Mouse (Mus musculus): ENCODE data around the gene Foxn3. TPM values are rescaled to one million over a fixed set of nuclear protein-coding genes. Genes with fewer than 3 reads are reported as not detected.

The Foxn3 gene
- polyA plus RNA-seq, 1 experiment from 2014 or later = 54.0 TPM

DNA sequence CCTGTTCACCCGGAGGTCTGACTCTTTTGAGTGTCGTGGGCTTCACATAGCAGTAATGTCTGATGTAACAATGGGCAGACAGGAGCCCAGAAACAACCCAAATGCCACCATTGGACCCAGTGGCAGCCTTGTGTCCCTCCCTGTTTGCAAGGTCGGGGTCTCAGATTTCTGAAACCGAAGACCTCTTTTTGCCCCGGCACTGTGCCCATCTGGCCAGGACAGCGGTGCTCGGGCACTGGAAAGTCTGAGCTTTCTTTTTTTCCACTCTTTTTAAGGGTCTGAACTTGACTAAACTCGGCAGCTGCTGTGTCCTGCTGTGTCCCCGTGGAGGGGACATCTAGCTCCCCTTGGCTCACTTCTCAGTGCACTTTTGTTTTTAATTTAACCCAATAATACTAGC lies 109.0 kb downstream of the Foxn3 start:
- Histone ChIP-seq H3K27me3 (ENCODE audit: insufficient read depth, low read length) (no peaks in the 10 kb centered on the region), H3K27ac (no peak overlapping the region), H3K4me2 (ENCODE audit: low read length) (no peak overlapping the region), H3K4me3 (replicated peaks; ENCODE audit: low read depth, low read length) (no peak overlapping the region), H3K9me3 (replicated peaks; ENCODE audit: low read length) (no peaks in the 10 kb centered on the region), H3K9ac (ENCODE audit: low read depth, low read length) (no peak overlapping the region), H3K4me1 (replicated peaks; ENCODE audit: insufficient read depth, low read length) (no peaks in the 10 kb centered on the region), H3K36me3 (ENCODE audit: insufficient read depth, low read length) (no peaks in the 10 kb centered on the region)
- WGBS = 32% methylated on average over 9 of the region's 9 CpGs
- DNase-seq (ENCODE audit: low spot score) (peak; percentile 45), ATAC-seq (replicated peaks; ENCODE audit: low FRiP score, low read depth) (no peak; the same call in 1 of the 2 replicates)
- TF ChIP-seq CTCF (IDR thresholded peaks at IDR 0.05; ENCODE audit: low read depth) = no peak

GRCm38 (mm10) chr12:99453797-99454196 lies 109.6 kb downstream of the Foxn3 start:
- H3K36me3 ChIP-seq (ENCODE audit: insufficient read depth, low read length) = no peaks in the 10 kb centered on the region
- no peak for TF ChIP-seq CTCF (IDR thresholded peaks at IDR 0.05; ENCODE audit: low read depth)

GRCm38 (mm10) chr12:99450076-99450475 lies 113.3 kb downstream of the Foxn3 start:
- WGBS = 94% methylated on average over 6 of the region's 6 CpGs
- peaks cover 2% of the 10 kb centered on the region; the same call in 1 of the 2 replicates for H3K4me1 ChIP-seq (replicated peaks; ENCODE audit: insufficient read depth, low read length)
- no peak overlapping the region for H3K4me2 ChIP-seq (ENCODE audit: low read length)
- H3K9ac ChIP-seq (ENCODE audit: low read depth, low read length) = no peak overlapping the region
- no peak for ATAC-seq (replicated peaks; ENCODE audit: low FRiP score, low read depth)
- no peaks in the 10 kb centered on the region for H3K36me3 ChIP-seq (ENCODE audit: insufficient read depth, low read length)
- H3K4me3 ChIP-seq (replicated peaks; ENCODE audit: low read depth, low read length) = no peak overlapping the region
- no peak for TF ChIP-seq CTCF (IDR thresholded peaks at IDR 0.05; ENCODE audit: low read depth)
- no peak overlapping the region for H3K27ac ChIP-seq
- no peaks in the 10 kb centered on the region for H3K27me3 ChIP-seq (ENCODE audit: insufficient read depth, low read length)
- H3K9me3 ChIP-seq (replicated peaks; ENCODE audit: low read length) = no peaks in the 10 kb centered on the region
- DNase-seq (ENCODE audit: low spot score) = no peak

More at GRCm38 (mm10) chr12:99453797-99454196, 109.6 kb downstream of the Foxn3 start:
- H3K27me3 ChIP-seq (ENCODE audit: insufficient read depth, low read length) = no peaks in the 10 kb centered on the region
- DNase-seq (ENCODE audit: low spot score) (peak; percentile 9), ATAC-seq (replicated peaks; ENCODE audit: low FRiP score, low read depth) (no peak)
- no peak overlapping the region for H3K9ac ChIP-seq (ENCODE audit: low read depth, low read length)
- H3K4me2 ChIP-seq (ENCODE audit: low read length) = no peak overlapping the region
- H3K4me1 ChIP-seq (replicated peaks; ENCODE audit: insufficient read depth, low read length) = no peaks in the 10 kb centered on the region
- H3K9me3 ChIP-seq (replicated peaks; ENCODE audit: low read length) = no peaks in the 10 kb centered on the region
- WGBS = 32% methylated on average over 4 of the region's 4 CpGs
- no peak overlapping the region for H3K27ac ChIP-seq
- H3K4me3 ChIP-seq (replicated peaks; ENCODE audit: low read depth, low read length) = no peak overlapping the region

DNA sequence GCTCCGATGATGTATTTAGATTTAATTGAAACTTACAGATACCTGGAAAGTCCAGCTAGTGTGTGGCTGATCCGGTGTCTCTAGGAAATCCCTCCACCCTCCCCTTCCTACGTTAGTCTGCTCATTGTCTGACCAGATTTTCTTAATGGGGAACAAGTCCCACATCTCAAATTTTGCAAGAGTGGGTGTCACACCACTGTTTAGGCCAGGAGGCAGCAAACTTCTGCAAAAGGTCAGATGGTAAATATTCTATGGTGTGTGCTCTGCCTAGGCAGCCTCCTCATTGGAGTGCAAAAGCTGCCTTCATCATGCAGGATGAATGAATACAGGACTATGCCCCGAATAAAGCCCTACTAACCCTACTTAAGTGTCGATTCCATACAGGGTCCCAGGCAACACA lies 115.6 kb downstream of the Foxn3 start:
- Histone ChIP-seq H3K27me3 (ENCODE audit: insufficient read depth, low read length) (no peaks in the 10 kb centered on the region), H3K9ac (ENCODE audit: low read depth, low read length) (no peak overlapping the region), H3K9me3 (replicated peaks; ENCODE audit: low read length) (no peaks in the 10 kb centered on the region), H3K4me1 (replicated peaks; ENCODE audit: insufficient read depth, low read length) (peaks cover 7% of the 10 kb centered on the region), H3K36me3 (ENCODE audit: insufficient read depth, low read length) (no peaks in the 10 kb centered on the region), H3K4me2 (ENCODE audit: low read length) (no peak overlapping the region), H3K4me3 (replicated peaks; ENCODE audit: low read depth, low read length) (no peak overlapping the region), H3K27ac (no peak overlapping the region)
- ATAC-seq (replicated peaks; ENCODE audit: low FRiP score, low read depth) = no peak
- DNase-seq (ENCODE audit: low spot score) = no peak
- TF ChIP-seq CTCF (IDR thresholded peaks at IDR 0.05; ENCODE audit: low read depth) = no peak
- WGBS = 83% methylated on average over 5 of the region's 5 CpGs

DNA sequence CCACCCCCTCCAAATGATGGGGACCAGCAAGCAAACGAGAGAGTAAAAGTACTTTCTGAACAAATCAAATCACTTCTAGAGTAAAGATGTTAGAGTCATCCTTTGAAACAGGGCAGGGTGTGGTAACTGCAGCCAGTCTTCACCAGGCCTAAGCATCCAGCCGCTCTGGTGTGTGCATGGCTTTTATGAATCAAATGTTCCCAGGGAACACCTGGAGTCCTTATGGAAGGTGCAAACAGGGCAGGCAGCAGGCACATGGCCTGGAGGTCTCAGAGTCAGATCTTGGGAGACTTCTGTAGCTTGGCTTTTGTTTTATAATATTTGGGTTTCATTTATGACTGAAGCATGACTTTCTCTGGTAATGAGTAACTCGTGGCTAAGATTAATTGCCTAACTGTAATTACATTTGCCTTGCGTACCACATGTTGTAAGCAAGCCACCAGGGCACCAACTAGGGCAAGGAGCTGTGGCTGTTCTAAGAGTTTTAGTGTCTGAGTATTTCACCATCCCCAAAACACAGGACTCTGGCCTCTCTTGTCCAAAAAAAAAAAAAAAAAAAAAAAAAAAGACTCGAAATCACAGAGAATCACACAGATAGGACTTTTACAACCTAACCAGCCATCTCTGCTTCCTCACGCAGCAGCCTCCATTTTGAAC lies 118.2 kb downstream of the Foxn3 start:
- no peak overlapping the region for H3K4me3 ChIP-seq (replicated peaks; ENCODE audit: low read depth, low read length)
- no peak for ATAC-seq (replicated peaks; ENCODE audit: low FRiP score, low read depth)
- no peaks in the 10 kb centered on the region for H3K27me3 ChIP-seq (ENCODE audit: insufficient read depth, low read length)
- H3K4me1 ChIP-seq (replicated peaks; ENCODE audit: insufficient read depth, low read length) = peaks cover 7% of the 10 kb centered on the region
- H3K9ac ChIP-seq (ENCODE audit: low read depth, low read length) = no peak overlapping the region
- no peaks in the 10 kb centered on the region for H3K9me3 ChIP-seq (replicated peaks; ENCODE audit: low read length)
- no peak for TF ChIP-seq CTCF (IDR thresholded peaks at IDR 0.05; ENCODE audit: low read depth)
- H3K27ac ChIP-seq = no peak overlapping the region
- DNase-seq (ENCODE audit: low spot score) = no peak
- H3K36me3 ChIP-seq (ENCODE audit: insufficient read depth, low read length) = no peaks in the 10 kb centered on the region
- 61% methylated on average over 6 of the region's 6 CpGs for WGBS
- no peak overlapping the region for H3K4me2 ChIP-seq (ENCODE audit: low read length)

GRCm38 (mm10) chr12:99442819-99443218 lies 120.6 kb downstream of the Foxn3 start:
- ATAC-seq (replicated peaks; ENCODE audit: low FRiP score, low read depth) = no peak
- peaks cover 7% of the 10 kb centered on the region for H3K4me1 ChIP-seq (replicated peaks; ENCODE audit: insufficient read depth, low read length)
- H3K9me3 ChIP-seq (replicated peaks; ENCODE audit: low read length) = no peaks in the 10 kb centered on the region
- no peak overlapping the region for H3K4me3 ChIP-seq (replicated peaks; ENCODE audit: low read depth, low read length)
- WGBS = 92% methylated on average over 3 of the region's 3 CpGs
- H3K27ac ChIP-seq = no peak overlapping the region
- no peak overlapping the region for H3K4me2 ChIP-seq (ENCODE audit: low read length)
- H3K36me3 ChIP-seq (ENCODE audit: insufficient read depth, low read length) = no peaks in the 10 kb centered on the region
- H3K9ac ChIP-seq (ENCODE audit: low read depth, low read length) = no peak overlapping the region
- H3K27me3 ChIP-seq (ENCODE audit: insufficient read depth, low read length) = no peaks in the 10 kb centered on the region
- DNase-seq (ENCODE audit: low spot score) = no peak
- no peak for TF ChIP-seq CTCF (IDR thresholded peaks at IDR 0.05; ENCODE audit: low read depth)

DNA sequence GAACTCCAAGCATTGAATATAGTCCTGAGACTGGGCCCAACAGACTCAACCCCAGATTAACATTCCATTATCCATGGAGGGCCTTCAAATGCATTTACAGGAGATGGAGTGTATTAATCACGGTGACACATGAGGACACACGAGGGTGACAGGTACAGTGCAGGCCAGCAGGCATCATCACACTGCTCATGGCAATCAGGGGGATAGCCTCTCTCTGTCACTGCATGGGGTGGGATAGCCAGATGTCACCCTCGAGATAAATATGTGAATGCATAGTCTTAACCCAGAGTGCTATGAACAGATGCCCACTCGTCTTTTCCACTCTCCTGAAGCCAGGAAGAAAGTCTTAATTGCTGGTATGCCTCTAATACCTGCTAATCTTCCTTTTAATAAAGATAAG lies 122.4 kb downstream of the Foxn3 start:
- WGBS = 80% methylated on average over 4 of the region's 4 CpGs
- no peak for DNase-seq (ENCODE audit: low spot score)
- no peak for ATAC-seq (replicated peaks; ENCODE audit: low FRiP score, low read depth)
- Histone ChIP-seq H3K4me2 (ENCODE audit: low read length) (no peak overlapping the region), H3K4me1 (replicated peaks; ENCODE audit: insufficient read depth, low read length) (peaks cover 7% of the 10 kb centered on the region), H3K9ac (ENCODE audit: low read depth, low read length) (no peak overlapping the region), H3K36me3 (ENCODE audit: insufficient read depth, low read length) (no peaks in the 10 kb centered on the region), H3K4me3 (replicated peaks; ENCODE audit: low read depth, low read length) (no peak overlapping the region), H3K27ac (no peak overlapping the region), H3K9me3 (replicated peaks; ENCODE audit: low read length) (no peaks in the 10 kb centered on the region), H3K27me3 (ENCODE audit: insufficient read depth, low read length) (no peaks in the 10 kb centered on the region)
- no peak for TF ChIP-seq CTCF (IDR thresholded peaks at IDR 0.05; ENCODE audit: low read depth)
